Comparison of ENCODE assay signal across 21 mouse cellular contexts in the genomic region with DNA sequence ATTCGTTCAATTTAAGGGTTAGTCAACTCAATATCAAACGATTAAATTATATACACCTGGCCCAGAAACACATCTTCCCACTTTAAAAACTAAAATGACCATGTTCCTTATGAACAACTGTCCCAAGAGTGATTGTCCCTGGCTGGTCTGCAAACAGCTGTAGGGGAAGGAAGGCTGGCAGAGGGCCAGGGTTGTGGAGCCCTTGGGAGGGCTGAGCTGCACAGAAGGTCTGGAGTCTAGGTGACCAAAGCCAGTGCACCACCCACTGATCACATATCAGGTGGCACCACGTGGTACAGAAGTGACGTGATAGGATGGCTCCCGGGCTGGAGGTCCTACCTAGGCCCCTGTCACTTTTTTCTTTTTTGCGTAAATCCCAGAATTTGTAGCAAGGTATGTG.
"Had no signal": no experiment of that assay in that cellular context is flagged by ENCODE, and none has a peak within 500 bp of the region (broad histone marks: within the 10 kb centered on the region; RNA-seq: fewer than 3 reads in every experiment).

No protein-coding gene starts in this region.

- H3K4me3 ChIP-seq: layer of hippocampus, adult 2 months; limb, embryonic 10.5 days; limb, embryonic 13.5 days; liver, embryonic 12.5 days; liver, embryonic 15.5 days; lung, embryonic 15.5 days; stomach, embryonic 15.5 days had no signal

- H3K27me3 ChIP-seq: limb, embryonic 13.5 days; liver, embryonic 12.5 days; liver, embryonic 15.5 days; lung, embryonic 15.5 days; stomach, embryonic 15.5 days had no signal

- ATAC-seq: liver, embryonic 12.5 days had no signal

- H3K4me1 ChIP-seq: limb, embryonic 10.5 days; limb, embryonic 13.5 days; liver, embryonic 12.5 days; liver, embryonic 15.5 days; lung, embryonic 15.5 days; stomach, embryonic 15.5 days had no signal

- H3K4me2 ChIP-seq: limb, embryonic 13.5 days; liver, embryonic 12.5 days; liver, embryonic 15.5 days; lung, embryonic 15.5 days; midbrain, embryonic 11.5 days; stomach, embryonic 15.5 days had no signal

- H3K36me3 ChIP-seq: limb, embryonic 10.5 days; limb, embryonic 13.5 days; liver, embryonic 12.5 days; liver, embryonic 15.5 days; lung, embryonic 15.5 days; stomach, embryonic 15.5 days had no signal

- DNase-seq: kidney, adult 18-20 months; kidney, adult 9 months; kidney, postnatal 14 days; layer of hippocampus, adult 9-11 months; liver; lung, adult 18-20 months; lung, postnatal 10 days; lung, postnatal 4 days; midbrain, embryonic 14.5 days; spleen, adult 18-20 months; thymus, adult 2 months; thymus, postnatal 14 days; thymus, postnatal 4 days had no signal

- H3K27ac ChIP-seq: layer of hippocampus, adult 2 months; limb, embryonic 10.5 days; limb, embryonic 13.5 days; liver, embryonic 12.5 days; liver, embryonic 15.5 days; lung, embryonic 15.5 days; stomach, embryonic 15.5 days had no signal

- H3K9me3 ChIP-seq: limb, embryonic 10.5 days; limb, embryonic 13.5 days; liver, embryonic 12.5 days; liver, embryonic 15.5 days; lung, embryonic 15.5 days; stomach, embryonic 15.5 days had no signal

- H3K9ac ChIP-seq: limb, embryonic 13.5 days; liver, embryonic 12.5 days; liver, embryonic 15.5 days; lung, embryonic 15.5 days; stomach, embryonic 15.5 days had no signal
